Mouse (Mus musculus) liver, adult 2 months (tissue): Measurements from ENCODE around the gene Ric1. TPM values are rescaled to one million over a fixed set of nuclear protein-coding genes. Genes with fewer than 3 reads are reported as not detected.

Source experiments
- DNase-seq: peaks from one replicate; pipeline ENCODE4 v3.0.0-alpha.2; 2011; ENCODE audit warnings: low read depth, low spot score; ENCODE audit errors: extremely low read depth
- H3K27ac ChIP-seq: fragments of 200-500 bp; replicated peaks from 2 replicates; pipeline ENCODE4 v1.5.1; 2012; ENCODE audit warnings: low read depth, mild to moderate bottlenecking, control low read depth, inconsistent platforms, low read length; ENCODE audit not compliant: insufficient read depth
- H3K27me3 ChIP-seq: fragments of 200-500 bp; 2 replicates; pipeline ENCODE4 v1.6.1; 2012; ENCODE audit warnings: mild to moderate bottlenecking, moderate library complexity, low read length, inconsistent platforms; ENCODE audit not compliant: control insufficient read depth, insufficient read depth
- H3K36me3 ChIP-seq: fragments of 200-500 bp; 2 replicates; pipeline ENCODE4 v1.6.1; 2012; ENCODE audit warnings: low read length, inconsistent platforms; ENCODE audit not compliant: control insufficient read depth, insufficient read depth
- H3K4me1 ChIP-seq: fragments of 200-500 bp; 2 replicates; pipeline ENCODE4 v1.6.1; 2011; ENCODE audit warnings: low read length; ENCODE audit not compliant: control insufficient read depth, insufficient read depth
- H3K4me3 ChIP-seq: fragments of 200-500 bp; 2 replicates; pipeline ENCODE4 v1.5.1; 2011; ENCODE audit warnings: low read depth, mild to moderate bottlenecking, control low read depth, low read length, moderate library complexity; ENCODE audit not compliant: insufficient read depth
- H3K79me2 ChIP-seq: fragments of 200-500 bp; 2 replicates; pipeline ENCODE4 v1.6.1; 2012; ENCODE audit warnings: inconsistent platforms, mild to moderate bottlenecking, low read length, moderate library complexity; ENCODE audit not compliant: control insufficient read depth, insufficient read depth
- H3K9ac ChIP-seq: fragments of 200-500 bp; 2 replicates; pipeline ENCODE4 v1.6.1; 2012; ENCODE audit warnings: low read depth, mild to moderate bottlenecking, control low read depth, inconsistent platforms, low read length
- CTCF ChIP-seq: fragments of 200-500 bp; IDR thresholded peaks from 2 replicates; pipeline ENCODE4 v1.5.1; 2011; ENCODE audit warnings: low read depth, low read length, control low read depth
- POLR2A ChIP-seq: fragments of 200-500 bp; IDR thresholded peaks from 2 replicates; pipeline ENCODE4 v1.6.1; 2011; ENCODE audit warnings: low read length, control low read depth; ENCODE audit not compliant: insufficient read depth; ENCODE audit errors: extremely low read depth
- WGBS: fragments of 180-500 bp; shearing (Covaris S2); methylation state at CpG from one replicate; pipeline ENCODE4 v1.1.7; 2018; 5-methylcytosine and 5-hydroxymethylcytosine counted together
- polyA plus RNA-seq: library from polyadenylated mRNA; depleted of rRNA; stranded (reverse); fragments of >200 nt; gene quantifications from 2 replicates; pipeline ENCODE4 v1.2.3, GENCODE M21; 2012
- total RNA-seq: library from RNA; depleted of rRNA; stranded (reverse); fragments of >200 nt; gene quantifications from 2 replicates; pipeline ENCODE4 v1.2.3, GENCODE M21; 2014

Ric1 gene
- total and polyA plus RNA-seq, 2 experiments = 5.4 to 39.3 TPM

- no peak for DNase-seq
- peaks cover 25% of the 10 kb centered on the region for H3K4me1 ChIP-seq
- H3K36me3 ChIP-seq = no peaks in the 10 kb centered on the region
- 87% methylated on average over 4 of the region's 4 CpGs for WGBS
- H3K79me2 ChIP-seq = no peaks in the 10 kb centered on the region
- no peak for TF ChIP-seq POLR2A
- no peak for TF ChIP-seq CTCF
- H3K9ac ChIP-seq = no peak overlapping the region
- no peaks in the 10 kb centered on the region for H3K27me3 ChIP-seq
- H3K27ac ChIP-seq = no peak overlapping the region
- no peak overlapping the region for H3K4me3 ChIP-seq
Measured at GRCm38 (mm10) chr19:29494454-29494853, 27.6 kb upstream of the Ric1 start.

DNA sequence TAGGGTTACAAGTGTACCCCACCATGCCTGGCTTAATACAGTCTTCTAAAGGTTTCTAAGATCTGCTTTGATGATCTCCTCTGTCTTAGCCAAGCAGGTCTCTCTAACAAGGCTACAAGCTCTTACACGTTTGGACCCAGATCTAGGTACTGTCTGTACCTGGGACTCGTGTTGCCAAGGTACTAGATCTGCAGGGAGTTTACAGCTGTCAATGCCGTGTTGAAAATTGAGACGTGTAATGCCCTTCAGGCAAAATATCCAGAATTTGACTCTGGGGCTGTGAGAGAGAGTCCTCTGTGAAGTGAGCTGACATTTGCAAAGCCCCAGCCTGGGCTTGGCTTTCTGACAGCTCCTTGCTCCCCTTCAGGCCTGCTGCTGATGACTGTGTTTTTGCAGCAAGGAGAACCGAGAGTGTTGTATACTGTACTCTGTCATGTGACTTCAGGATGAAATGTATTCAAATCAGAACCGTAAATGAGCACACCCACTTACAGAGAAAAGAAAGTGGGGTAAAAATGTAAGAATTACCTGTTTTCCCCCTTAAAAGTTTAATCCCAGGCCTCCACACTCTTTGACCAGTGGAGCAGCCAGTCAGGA lies 26.0 kb upstream of the Ric1 start:
- no peak for DNase-seq
- 71% methylated on average over 6 of the region's 6 CpGs for WGBS
- peaks cover 23% of the 10 kb centered on the region for H3K4me1 ChIP-seq
- H3K27ac ChIP-seq = no peak overlapping the region
- TF ChIP-seq POLR2A = no peak
- no peak for TF ChIP-seq CTCF
- no peaks in the 10 kb centered on the region for H3K27me3 ChIP-seq
- no peak overlapping the region for H3K4me3 ChIP-seq
- H3K36me3 ChIP-seq = no peaks in the 10 kb centered on the region
- H3K9ac ChIP-seq = no peak overlapping the region
- no peaks in the 10 kb centered on the region for H3K79me2 ChIP-seq

GRCm38 (mm10) chr19:29496786-29497557 lies 25.1 kb upstream of the Ric1 start:
- no peaks in the 10 kb centered on the region for H3K36me3 ChIP-seq
- peaks cover 23% of the 10 kb centered on the region for H3K4me1 ChIP-seq
- no peaks in the 10 kb centered on the region for H3K27me3 ChIP-seq
- no peak overlapping the region for H3K27ac ChIP-seq
- H3K79me2 ChIP-seq = no peaks in the 10 kb centered on the region
- 28% methylated on average over 7 of the region's 7 CpGs for WGBS
- no peak overlapping the region for H3K9ac ChIP-seq
- no peak overlapping the region for H3K4me3 ChIP-seq
- peak; percentile 95 for DNase-seq
- TF ChIP-seq CTCF (no peak), POLR2A (no peak)

DNA sequence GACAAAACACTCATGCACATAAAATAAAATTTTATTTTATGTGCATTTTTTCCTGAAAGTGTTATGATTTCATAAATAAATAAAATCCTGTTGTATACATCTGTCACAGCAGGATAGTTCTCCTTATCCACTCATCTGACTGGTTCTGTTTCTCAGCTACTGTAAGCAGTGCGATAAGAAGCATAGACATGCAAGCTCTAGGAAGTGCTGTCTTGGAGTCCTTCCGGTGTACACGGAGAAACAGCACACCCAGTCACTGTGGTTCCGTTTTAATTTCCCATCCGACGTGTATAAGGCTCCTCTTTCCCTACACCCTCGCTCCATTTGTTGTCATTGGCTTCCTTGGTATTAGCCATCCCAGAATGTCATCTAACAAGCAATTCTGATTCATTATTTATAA lies 24.2 kb upstream of the Ric1 start:
- DNase-seq = no peak
- no peaks in the 10 kb centered on the region for H3K27me3 ChIP-seq
- H3K36me3 ChIP-seq = no peaks in the 10 kb centered on the region
- no peak overlapping the region for H3K9ac ChIP-seq
- 70% methylated on average over 7 of the region's 7 CpGs for WGBS
- no peak overlapping the region for H3K4me3 ChIP-seq
- H3K4me1 ChIP-seq = peaks cover 23% of the 10 kb centered on the region
- no peaks in the 10 kb centered on the region for H3K79me2 ChIP-seq
- no peak overlapping the region for H3K27ac ChIP-seq
- no peak for TF ChIP-seq CTCF
- TF ChIP-seq POLR2A = no peak

- Histone ChIP-seq H3K27ac (peak overlapping the region; percentile 56), H3K27me3 (no peaks in the 10 kb centered on the region), H3K79me2 (no peaks in the 10 kb centered on the region), H3K36me3 (no peaks in the 10 kb centered on the region), H3K4me1 (peaks cover 23% of the 10 kb centered on the region), H3K4me3 (no peak overlapping the region), H3K9ac (no peak overlapping the region)
- DNase-seq = peak; percentile 72
- 51% methylated on average over 6 of the region's 6 CpGs for WGBS
- no peak for TF ChIP-seq POLR2A
- TF ChIP-seq CTCF = no peak
Measured at GRCm38 (mm10) chr19:29498842-29499456, 23.1 kb upstream of the Ric1 start.
